Mouse (Mus musculus) liver, adult 2 months (tissue): ENCODE measurements around the gene Arpin. TPM values are rescaled to one million over a fixed set of nuclear protein-coding genes. Genes with fewer than 3 reads are reported as not detected.

ENCODE experiments used
- DNase-seq: peaks from one replicate; pipeline ENCODE4 v3.0.0-alpha.2; 2011; ENCODE audit warnings: low read depth, low spot score; ENCODE audit errors: extremely low read depth
- H3K27ac ChIP-seq: fragments of 200-500 bp; replicated peaks from 2 replicates; pipeline ENCODE4 v1.5.1; 2012; ENCODE audit warnings: low read depth, mild to moderate bottlenecking, control low read depth, inconsistent platforms, low read length; ENCODE audit not compliant: insufficient read depth
- H3K27me3 ChIP-seq: fragments of 200-500 bp; 2 replicates; pipeline ENCODE4 v1.6.1; 2012; ENCODE audit warnings: mild to moderate bottlenecking, moderate library complexity, low read length, inconsistent platforms; ENCODE audit not compliant: control insufficient read depth, insufficient read depth
- H3K36me3 ChIP-seq: fragments of 200-500 bp; 2 replicates; pipeline ENCODE4 v1.6.1; 2012; ENCODE audit warnings: low read length, inconsistent platforms; ENCODE audit not compliant: control insufficient read depth, insufficient read depth
- H3K4me1 ChIP-seq: fragments of 200-500 bp; 2 replicates; pipeline ENCODE4 v1.6.1; 2011; ENCODE audit warnings: low read length; ENCODE audit not compliant: control insufficient read depth, insufficient read depth
- H3K4me3 ChIP-seq: fragments of 200-500 bp; 2 replicates; pipeline ENCODE4 v1.5.1; 2011; ENCODE audit warnings: low read depth, mild to moderate bottlenecking, control low read depth, low read length, moderate library complexity; ENCODE audit not compliant: insufficient read depth
- H3K79me2 ChIP-seq: fragments of 200-500 bp; 2 replicates; pipeline ENCODE4 v1.6.1; 2012; ENCODE audit warnings: inconsistent platforms, mild to moderate bottlenecking, low read length, moderate library complexity; ENCODE audit not compliant: control insufficient read depth, insufficient read depth
- H3K9ac ChIP-seq: fragments of 200-500 bp; 2 replicates; pipeline ENCODE4 v1.6.1; 2012; ENCODE audit warnings: low read depth, mild to moderate bottlenecking, control low read depth, inconsistent platforms, low read length
- CTCF ChIP-seq: fragments of 200-500 bp; IDR thresholded peaks from 2 replicates; pipeline ENCODE4 v1.5.1; 2011; ENCODE audit warnings: low read depth, low read length, control low read depth
- POLR2A ChIP-seq: fragments of 200-500 bp; IDR thresholded peaks from 2 replicates; pipeline ENCODE4 v1.6.1; 2011; ENCODE audit warnings: low read length, control low read depth; ENCODE audit not compliant: insufficient read depth; ENCODE audit errors: extremely low read depth
- WGBS: fragments of 180-500 bp; shearing (Covaris S2); methylation state at CpG from one replicate; pipeline ENCODE4 v1.1.7; 2018; 5-methylcytosine and 5-hydroxymethylcytosine counted together
- polyA plus RNA-seq: library from polyadenylated mRNA; depleted of rRNA; stranded (reverse); fragments of >200 nt; gene quantifications from 2 replicates; pipeline ENCODE4 v1.2.3, GENCODE M21; 2012
- total RNA-seq: library from RNA; depleted of rRNA; stranded (reverse); fragments of >200 nt; gene quantifications from 2 replicates; pipeline ENCODE4 v1.2.3, GENCODE M21; 2014

Arpin gene
- total and polyA plus RNA-seq, 2 experiments = 3.5 to 7.3 TPM

GRCm38 (mm10) chr7:79956131-79956530 is 21.0 kb upstream of the Arpin start:
- TF ChIP-seq POLR2A (no peak), CTCF (no peak)
- 96% methylated on average over 1 of the region's 1 CpGs for WGBS

DNA sequence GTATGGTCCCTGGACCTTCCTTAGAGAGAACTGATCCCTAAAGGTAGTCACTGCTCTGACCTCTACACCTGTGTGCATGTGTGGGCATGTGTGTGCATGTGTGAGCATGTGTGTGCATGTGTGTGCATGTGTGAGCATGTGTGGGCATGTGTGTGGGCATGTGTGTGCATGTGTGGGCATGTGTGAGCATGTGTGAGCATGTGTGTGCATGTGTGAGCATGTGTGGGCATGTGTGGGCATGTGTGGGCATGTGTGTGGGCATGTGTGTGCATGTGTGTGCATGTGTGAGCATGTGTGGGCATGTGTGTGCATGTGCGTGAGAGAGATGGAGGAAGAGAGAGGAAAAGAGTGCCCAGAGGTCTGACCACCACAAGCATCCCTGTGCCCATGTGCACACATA is 19.7 kb upstream of the Arpin start:
- Histone ChIP-seq H3K79me2 (no peaks in the 10 kb centered on the region), H3K27me3 (no peaks in the 10 kb centered on the region), H3K27ac (no peak overlapping the region), H3K4me1 (no peaks in the 10 kb centered on the region), H3K4me3 (no peak overlapping the region), H3K9ac (no peak overlapping the region), H3K36me3 (no peaks in the 10 kb centered on the region)
- no peak for DNase-seq
- TF ChIP-seq CTCF (no peak), POLR2A (no peak)
- 100% methylated on average over 1 of the region's 1 CpGs for WGBS

More at GRCm38 (mm10) chr7:79956131-79956530, 21.0 kb upstream of the Arpin start:
- DNase-seq = no peak
- H3K79me2 ChIP-seq = no peaks in the 10 kb centered on the region
- H3K9ac ChIP-seq = no peak overlapping the region
- no peak overlapping the region for H3K27ac ChIP-seq
- H3K4me3 ChIP-seq = no peak overlapping the region
- H3K27me3 ChIP-seq = no peaks in the 10 kb centered on the region
- H3K4me1 ChIP-seq = no peaks in the 10 kb centered on the region
- H3K36me3 ChIP-seq = no peaks in the 10 kb centered on the region

GRCm38 (mm10) chr7:79951038-79951437 is 15.9 kb upstream of the Arpin start:
- no peak overlapping the region for H3K27ac ChIP-seq
- no peaks in the 10 kb centered on the region for H3K4me1 ChIP-seq
- no peak overlapping the region for H3K4me3 ChIP-seq
- 89% methylated on average over 3 of the region's 3 CpGs for WGBS
- H3K79me2 ChIP-seq = no peaks in the 10 kb centered on the region
- no peaks in the 10 kb centered on the region for H3K36me3 ChIP-seq
- H3K9ac ChIP-seq = no peak overlapping the region
- TF ChIP-seq CTCF (no peak), POLR2A (no peak)
- H3K27me3 ChIP-seq = no peaks in the 10 kb centered on the region
- DNase-seq = no peak

DNA sequence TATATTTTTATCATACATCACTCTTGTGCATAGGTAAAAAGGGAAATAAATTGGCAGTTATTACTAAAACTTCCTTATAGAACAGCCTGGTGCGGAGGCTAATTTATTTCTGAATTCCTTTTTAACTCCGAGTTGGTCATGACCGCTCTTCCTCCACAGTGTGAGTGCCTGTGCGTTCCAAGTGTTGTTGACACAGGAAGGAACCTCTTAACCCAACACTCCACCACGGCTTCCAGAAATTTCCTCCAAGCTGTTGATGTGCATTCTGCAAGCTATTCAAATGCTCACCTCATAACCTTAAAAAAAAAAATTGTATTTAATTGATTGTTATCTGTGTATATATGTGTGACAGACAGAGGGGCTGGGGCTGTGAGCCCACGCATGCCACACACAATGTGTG is 15.1 kb upstream of the Arpin start:
- H3K27ac ChIP-seq = no peak overlapping the region
- H3K27me3 ChIP-seq = no peaks in the 10 kb centered on the region
- H3K4me1 ChIP-seq = no peaks in the 10 kb centered on the region
- H3K36me3 ChIP-seq = no peaks in the 10 kb centered on the region
- no peak overlapping the region for H3K4me3 ChIP-seq
- 58% methylated on average over 6 of the region's 6 CpGs for WGBS
- no peak overlapping the region for H3K9ac ChIP-seq
- H3K79me2 ChIP-seq = no peaks in the 10 kb centered on the region
- TF ChIP-seq CTCF (no peak), POLR2A (no peak)
- no peak for DNase-seq

GRCm38 (mm10) chr7:79935511-79936205 is 499 bp upstream of the Arpin start:
- DNase-seq = peak; percentile 89

DNA sequence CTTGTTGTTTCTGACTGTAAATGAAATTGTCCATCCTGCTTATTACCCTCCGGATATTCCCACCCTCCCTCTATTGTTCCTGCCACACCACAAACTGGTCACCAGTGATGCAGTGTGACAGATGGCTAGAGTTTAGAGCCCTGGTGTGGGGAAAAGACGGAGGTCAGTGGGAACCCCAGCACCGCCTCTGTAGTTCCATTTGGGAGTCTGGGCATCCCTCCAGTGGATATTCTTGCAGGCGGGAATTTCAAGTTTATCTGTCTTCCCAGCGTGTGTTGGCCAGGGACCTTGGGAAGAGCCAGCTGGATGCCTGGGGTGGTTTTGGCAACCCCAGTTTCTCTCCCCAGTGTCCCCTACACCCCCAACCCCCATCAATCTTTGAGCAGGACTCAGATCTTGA is 698 bp downstream of the Arpin start:
- Histone ChIP-seq H3K36me3 (no peaks in the 10 kb centered on the region), H3K4me1 (peaks cover 2% of the 10 kb centered on the region; the same call in 1 of the 2 replicates), H3K27me3 (no peaks in the 10 kb centered on the region), H3K9ac (peak overlapping the region; percentile 87), H3K4me3 (peak overlapping the region; percentile 94; the same call in 1 of the 2 replicates), H3K27ac (no peak overlapping the region), H3K79me2 (no peaks in the 10 kb centered on the region)
- TF ChIP-seq POLR2A (no peak), CTCF (no peak)
- whole genome bisulfite sequencing = 50% methylated on average over 5 of the region's 5 CpGs
- no peak for DNase-seq

More at GRCm38 (mm10) chr7:79935511-79936205, 499 bp upstream of the Arpin start:
- Histone ChIP-seq H3K27me3 (no peaks in the 10 kb centered on the region), H3K4me3 (peak overlapping the region; percentile 94), H3K79me2 (no peaks in the 10 kb centered on the region), H3K36me3 (no peaks in the 10 kb centered on the region), H3K27ac (peak overlapping the region; percentile 87), H3K9ac (peak overlapping the region; percentile 87), H3K4me1 (peaks cover 2% of the 10 kb centered on the region; the same call in 1 of the 2 replicates)
- 2% methylated on average over 19 of the region's 19 CpGs for WGBS
- TF ChIP-seq CTCF (no peak), POLR2A (no peak)
